Mouse (Mus musculus) bone marrow, adult 2 months (tissue): Measurements from ENCODE around the gene Proser2.

Experiments
- CTCF ChIP-seq: fragments of 200-500 bp; IDR thresholded peaks from 2 replicates; pipeline ENCODE4 v1.5.1; 2011; ENCODE audit warnings: low read length, control low read depth; ENCODE audit not compliant: control insufficient read depth, insufficient read depth
- POLR2A ChIP-seq: fragments of 200-500 bp; IDR thresholded peaks from 2 replicates; pipeline ENCODE4 v1.6.1; 2011; ENCODE audit warnings: low read depth, mild to moderate bottlenecking, control low read depth, low read length, borderline replicate concordance; ENCODE audit not compliant: control insufficient read depth

- no peak for TF ChIP-seq CTCF
- no peak for TF ChIP-seq POLR2A
These were observed 16.9 kb upstream of the Proser2 start for GRCm38 (mm10) chr2:6146901-6147300.
